Mouse (Mus musculus) heart, adult 2 months (tissue): Measurements from ENCODE around the gene Gpr15.

Source experiments
- CTCF ChIP-seq: fragments of 200-600 bp; IDR thresholded peaks from 2 replicates; pipeline ENCODE4 v1.8.1; 2022; ENCODE audit warnings: antibody characterized with exemption, mild to moderate bottlenecking, moderate library complexity
- EP300 ChIP-seq: fragments of 200-500 bp; IDR thresholded peaks from 2 replicates; pipeline ENCODE4 v1.6.1; 2011; ENCODE audit warnings: low read depth, low read length, control low read depth; ENCODE audit not compliant: insufficient read depth
- POLR2A ChIP-seq: fragments of 200-500 bp; IDR thresholded peaks from 2 replicates; pipeline ENCODE4 v1.6.1; 2011; ENCODE audit warnings: mild to moderate bottlenecking, low read depth, low read length, control low read depth; ENCODE audit not compliant: insufficient read depth

GRCm38 (mm10) chr16:58671212-58671985, 47.5 kb downstream of the Gpr15 start:
- TF ChIP-seq POLR2A (no peak), CTCF (no peak), EP300 (no peak)
